Mouse (Mus musculus): ENCODE results near the gene Plxnd1.

DNA sequence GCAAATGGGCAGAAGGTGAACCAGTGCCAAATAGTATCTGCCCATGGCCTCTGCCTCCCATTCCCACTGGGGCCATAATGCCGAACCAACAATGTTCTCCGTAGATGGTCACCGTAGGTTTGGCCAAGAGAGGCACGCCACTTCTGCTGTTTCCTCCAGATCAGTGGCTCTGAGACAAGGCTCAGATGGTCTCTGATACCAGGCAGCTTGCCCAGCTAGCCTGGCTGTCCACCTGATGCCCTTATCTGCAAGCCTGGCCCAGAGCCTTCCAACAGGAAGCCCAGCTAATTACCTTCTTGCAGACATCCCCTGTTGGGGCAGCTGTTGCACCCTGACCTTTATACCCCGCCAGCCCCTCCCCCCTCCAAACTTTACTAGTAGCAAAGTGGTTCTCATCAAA lies 26.7 kb downstream of the Plxnd1 start:
- TF ChIP-seq CTCF (IDR thresholded peaks at IDR 0.05; ENCODE audit: control insufficient read depth, insufficient read depth, insufficient replicate concordance, low read depth, low read length) = no peak
- no peak for TF ChIP-seq POLR2A (IDR thresholded peaks at IDR 0.05; ENCODE audit: control insufficient read depth, low read depth, low read length)

All from testis, adult 2 months (tissue).